Mouse (Mus musculus): ENCODE measurements around the gene Tax1bp1.

Gene Tax1bp1

GRCm38 (mm10) chr6:52705280-52705679 is 8.2 kb upstream of the Tax1bp1 start:
- DNase-seq (ENCODE audit: low read depth in 2 of 2, low spot score in 2 of 2) = no peak

GRCm38 (mm10) chr6:52707815-52708214 is 5.7 kb upstream of the Tax1bp1 start:
- DNase-seq (ENCODE audit: low read depth in 2 of 2, low spot score in 2 of 2) = no peak

GRCm38 (mm10) chr6:52712563-52712962 is 966 bp upstream of the Tax1bp1 start:
- no peak for DNase-seq (ENCODE audit: low read depth in 2 of 2, low spot score in 2 of 2)

DNA sequence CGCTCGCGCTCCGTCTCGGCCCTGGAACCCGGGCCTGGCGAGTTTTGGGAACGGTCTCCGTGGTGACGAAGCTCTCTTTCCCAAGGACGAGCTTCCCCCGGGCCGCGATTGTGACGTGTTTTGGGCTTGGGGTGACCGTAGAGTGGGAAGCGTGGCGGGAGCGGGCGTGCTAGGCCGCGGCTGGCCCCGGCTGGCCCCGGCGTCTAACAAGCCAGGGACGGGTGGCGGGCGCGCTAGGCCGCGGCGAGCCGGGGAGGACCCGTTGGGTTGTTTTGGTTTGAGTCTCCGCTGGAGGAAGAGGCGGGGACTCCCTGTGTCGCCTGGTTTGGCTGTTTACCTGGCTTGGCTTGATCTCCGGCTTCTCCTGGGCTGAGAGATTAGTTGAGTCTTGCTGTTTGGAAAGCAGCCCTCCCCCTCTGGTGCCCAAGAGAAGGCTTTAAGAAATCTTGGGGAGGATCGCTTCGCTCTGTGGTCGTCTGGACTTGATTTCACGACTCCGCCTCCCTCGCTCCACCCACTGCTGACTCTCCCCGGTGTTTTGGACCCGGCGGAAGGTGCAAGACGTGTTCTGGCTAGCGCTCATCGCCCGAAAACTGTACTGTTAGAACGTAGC is 474 bp downstream of the Tax1bp1 start:
- peak; percentile 81 to 82 for DNase-seq (ENCODE audit: low read depth in 2 of 2, low spot score in 2 of 2)

- DNase-seq (ENCODE audit: low read depth in 2 of 2, low spot score in 2 of 2) = no peak
Measured at GRCm38 (mm10) chr6:52717493-52718192, 4.1 kb downstream of the Tax1bp1 start.

GRCm38 (mm10) chr6:52724805-52725439 is 11.4 kb downstream of the Tax1bp1 start:
- DNase-seq (ENCODE audit: low read depth in 2 of 2, low spot score in 2 of 2) = peak; percentile 53 to 72

- DNase-seq (ENCODE audit: low read depth in 2 of 2, low spot score in 2 of 2) = no peak
Measured at GRCm38 (mm10) chr6:52730338-52730737, 16.8 kb downstream of the Tax1bp1 start.

- DNase-seq (ENCODE audit: low read depth in 2 of 2, low spot score in 2 of 2) = no peak
Measured at GRCm38 (mm10) chr6:52734630-52735029, 21.1 kb downstream of the Tax1bp1 start.

- DNase-seq (ENCODE audit: low read depth in 2 of 2, low spot score in 2 of 2) = no peak
Measured at GRCm38 (mm10) chr6:52752832-52753231, 39.3 kb downstream of the Tax1bp1 start.

DNA sequence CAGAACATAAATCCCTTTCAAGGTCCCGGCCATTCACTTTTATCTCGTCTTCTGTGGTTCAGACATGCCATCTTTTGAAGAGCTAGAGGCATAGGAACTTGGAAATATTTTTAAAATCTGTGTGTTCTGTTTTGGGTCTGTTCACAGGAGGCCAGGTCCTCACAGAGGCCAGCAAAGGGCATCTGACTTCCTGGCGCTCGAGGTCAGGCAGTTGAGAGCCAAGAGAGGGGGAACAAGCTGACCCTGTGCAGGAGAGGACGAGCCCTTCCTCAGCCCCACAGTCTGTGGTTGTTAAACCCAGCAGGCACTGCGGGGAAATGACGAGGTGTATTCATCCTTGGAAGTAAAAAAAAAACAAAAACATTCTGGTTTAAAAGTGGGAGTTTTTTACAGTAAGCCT is 51.7 kb downstream of the Tax1bp1 start:
- no peak for DNase-seq (ENCODE audit: low read depth in 2 of 2, low spot score in 2 of 2)

- no peak for DNase-seq (ENCODE audit: low read depth in 2 of 2, low spot score in 2 of 2)
Measured at GRCm38 (mm10) chr6:52770789-52771188, 57.3 kb downstream of the Tax1bp1 start.

- no peak for DNase-seq (ENCODE audit: low read depth in 2 of 2, low spot score in 2 of 2)
Measured at GRCm38 (mm10) chr6:52773132-52773531, 59.6 kb downstream of the Tax1bp1 start.

DNA sequence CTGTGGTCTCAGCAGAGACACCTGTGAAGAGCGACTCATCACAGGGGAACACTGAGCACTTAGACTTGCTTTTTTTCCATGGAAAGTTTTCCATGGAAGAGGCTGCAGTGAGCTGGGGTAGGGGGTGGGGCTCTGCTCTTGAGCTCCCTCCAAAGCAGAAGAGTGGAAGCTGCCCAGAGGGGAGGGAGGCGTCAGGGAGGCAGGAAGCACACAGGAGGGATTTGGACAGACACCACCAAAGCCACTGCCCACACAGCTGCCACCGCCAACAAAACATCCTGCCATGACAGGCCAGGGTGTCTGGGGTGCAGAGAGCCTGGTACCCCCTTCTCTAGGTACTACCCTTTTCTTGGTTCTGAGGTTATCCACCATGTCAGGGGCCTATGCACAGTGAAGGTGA is 61.8 kb downstream of the Tax1bp1 start:
- no peak for DNase-seq (ENCODE audit: low read depth in 2 of 2, low spot score in 2 of 2)

GRCm38 (mm10) chr6:52775956-52776355 is 62.4 kb downstream of the Tax1bp1 start:
- DNase-seq (ENCODE audit: low read depth in 2 of 2, low spot score in 2 of 2) = no peak

GRCm38 (mm10) chr6:52777034-52777433 is 63.5 kb downstream of the Tax1bp1 start:
- DNase-seq (ENCODE audit: low read depth in 2 of 2, low spot score in 2 of 2) = no peak

DNA sequence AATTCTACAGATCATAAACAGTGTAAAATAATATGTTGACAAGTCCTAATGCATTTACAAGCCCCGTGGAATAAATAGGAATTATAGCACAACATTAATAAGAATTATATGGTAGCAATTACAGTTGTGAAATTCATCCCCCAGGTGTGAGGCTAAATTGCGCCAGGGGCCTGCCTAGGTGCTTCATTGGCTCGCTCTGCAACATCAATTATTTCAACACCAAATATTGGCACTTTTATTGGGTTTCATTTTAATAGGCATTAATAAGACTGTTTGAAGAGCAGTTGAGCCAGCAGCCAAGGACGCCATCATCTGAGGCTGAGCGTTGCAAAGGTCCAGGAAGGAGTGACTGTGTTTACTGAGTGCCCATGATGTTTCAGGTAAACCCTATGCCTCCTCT is 65.0 kb downstream of the Tax1bp1 start:
- no peak for DNase-seq (ENCODE audit: low read depth in 2 of 2, low spot score in 2 of 2)

GRCm38 (mm10) chr6:52779546-52779945 is 66.0 kb downstream of the Tax1bp1 start:
- DNase-seq (ENCODE audit: low read depth in 2 of 2, low spot score in 2 of 2) = no peak

DNA sequence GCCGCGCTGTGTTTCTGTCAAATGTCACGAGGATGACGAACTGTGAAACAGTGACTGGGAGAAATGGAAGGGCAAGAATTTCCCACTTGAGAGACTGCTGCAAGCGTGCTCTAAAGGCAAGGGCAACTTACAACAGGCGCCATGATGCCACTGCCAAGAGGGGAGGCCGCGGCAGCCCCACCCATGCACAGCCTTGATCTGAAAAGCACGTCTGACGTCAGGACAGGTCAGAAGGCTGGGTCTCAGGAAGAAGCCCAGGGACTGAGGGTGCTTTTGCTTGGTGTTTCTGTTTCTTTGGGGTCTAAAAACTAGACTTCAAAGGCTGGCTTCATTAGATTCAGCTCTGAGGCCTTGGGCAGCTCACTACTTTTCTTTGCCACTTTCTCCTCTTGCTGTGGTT is 76.8 kb downstream of the Tax1bp1 start:
- DNase-seq (ENCODE audit: low read depth in 2 of 2, low spot score in 2 of 2) = no peak

GRCm38 (mm10) chr6:52790781-52791180 is 77.3 kb downstream of the Tax1bp1 start:
- no peak for DNase-seq (ENCODE audit: low read depth in 2 of 2, low spot score in 2 of 2)

GRCm38 (mm10) chr6:52792455-52792854 is 78.9 kb downstream of the Tax1bp1 start:
- DNase-seq (ENCODE audit: low read depth in 2 of 2, low spot score in 2 of 2) = no peak

DNA sequence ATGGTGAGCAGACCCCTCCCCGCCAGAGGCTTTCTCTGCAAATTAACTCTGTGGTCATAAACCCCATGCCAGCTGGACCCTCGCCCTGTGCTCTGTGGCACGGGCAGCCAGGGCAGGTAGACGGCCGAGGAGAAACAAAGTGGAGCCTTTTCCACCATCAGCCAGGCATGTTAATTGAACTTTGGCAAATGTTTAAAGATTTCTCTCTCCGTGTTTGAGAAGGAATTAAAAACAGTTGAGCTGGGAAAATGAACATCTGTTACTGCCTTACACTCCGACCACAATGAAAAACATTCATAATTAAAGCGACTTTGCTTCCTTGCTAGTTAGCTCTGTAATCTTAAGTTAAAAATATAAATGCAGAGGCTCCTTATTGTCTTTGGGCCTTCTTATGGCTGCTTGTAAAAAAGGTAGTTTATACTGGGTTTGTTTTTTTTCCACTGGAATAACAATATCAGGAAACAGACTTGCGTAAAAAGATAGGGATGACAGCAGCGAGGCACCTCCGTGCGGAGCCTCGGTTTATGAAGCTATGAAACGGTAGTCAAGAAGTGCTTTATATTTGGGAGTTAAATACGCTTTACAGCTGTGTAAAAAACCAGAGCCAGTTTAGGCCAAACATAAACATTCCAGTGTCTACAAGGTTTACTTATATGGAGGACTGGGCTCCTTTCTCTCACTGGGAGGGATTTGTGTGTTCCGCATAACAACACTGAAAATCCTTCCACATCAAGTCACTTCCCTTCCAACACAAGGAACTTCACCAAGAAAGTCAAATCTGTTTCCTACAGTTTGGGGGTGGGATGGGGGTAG is 81.7 kb downstream of the Tax1bp1 start:
- DNase-seq (ENCODE audit: low read depth in 2 of 2, low spot score in 2 of 2) = no peak
